Mouse (Mus musculus) spleen, embryonic (tissue): ENCODE measurements at regions not wholly inside any gene's neighbourhood (a gene's known extent, or its start where the extent isn't known, plus 50 kb on each side); places are given as distances from the start of the nearest gene placed in this dataset.

Experiments used
- CTCF ChIA-PET: fragments of 350-600 bp; sonication (Branson Sonifier 250); formaldehyde crosslinking; loops from one replicate; lab custom pipeline; 2022; lab: Charles Lee

- CTCF ChIA-PET = no interaction called here
Observed at GRCm38 (mm10) chr3:56793054-56793453, 508.7 kb downstream of the Tm4sf1 start.

- CTCF ChIA-PET = no interaction called here
Observed at GRCm38 (mm10) chr3:56789155-56789554, 512.6 kb downstream of the Tm4sf1 start.

- CTCF ChIA-PET = no interaction called here
Observed at GRCm38 (mm10) chr3:56773920-56774319, 527.9 kb downstream of the Tm4sf1 start.

DNA sequence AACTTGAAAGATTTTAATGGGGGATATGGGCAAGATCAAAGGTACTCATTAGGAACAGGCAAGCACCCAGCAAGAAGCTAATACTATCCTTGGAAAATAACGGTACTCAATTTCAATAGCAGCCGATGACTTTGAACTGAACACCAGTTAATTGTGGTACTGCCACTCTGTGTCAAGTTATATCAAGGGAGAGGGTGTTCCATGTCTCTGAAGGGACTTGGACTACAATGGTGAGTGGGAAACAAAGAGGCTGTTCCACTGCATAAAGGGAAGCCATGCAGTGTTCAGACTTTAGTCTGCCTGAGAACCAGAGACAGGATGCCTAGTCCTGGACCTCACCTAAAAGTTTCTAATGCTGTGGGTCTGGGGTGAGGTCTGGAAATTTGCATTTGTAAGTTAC is 531.6 kb downstream of the Tm4sf1 start:
- CTCF ChIA-PET = no interaction called here

- CTCF ChIA-PET = no interaction called here
Observed at GRCm38 (mm10) chr3:56767133-56767532, 534.7 kb downstream of the Tm4sf1 start.

DNA sequence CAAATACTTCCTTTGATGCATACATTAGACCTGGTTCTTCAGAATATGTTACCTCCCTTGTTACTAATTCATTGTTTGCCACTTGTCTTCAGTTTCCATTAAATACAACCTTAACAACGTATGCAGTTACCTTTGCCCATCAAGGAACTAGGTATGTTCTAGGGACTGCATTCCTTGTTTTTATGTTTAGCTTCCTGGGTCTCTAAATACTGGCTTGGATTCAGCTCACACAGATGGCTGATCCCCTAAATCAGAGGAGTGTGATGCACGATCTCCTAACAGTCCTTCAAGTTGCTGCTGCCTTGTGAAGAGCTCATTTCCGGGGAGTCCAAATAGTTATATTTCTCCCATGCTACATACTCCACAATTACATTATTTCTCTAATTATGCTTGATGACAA is 537.5 kb downstream of the Tm4sf1 start:
- CTCF ChIA-PET = no interaction called here

GRCm38 (mm10) chr3:56763896-56764295 is 537.9 kb downstream of the Tm4sf1 start:
- CTCF ChIA-PET = no interaction called here

- CTCF ChIA-PET = no interaction called here
Observed at GRCm38 (mm10) chr3:56753654-56754053, 548.1 kb downstream of the Tm4sf1 start.

- CTCF ChIA-PET = no interaction called here
Observed at GRCm38 (mm10) chr3:56751926-56752325, 549.9 kb downstream of the Tm4sf1 start.

GRCm38 (mm10) chr3:56740902-56741301 is 557.4 kb upstream of the Nbea start:
- CTCF ChIA-PET = no interaction called here

- CTCF ChIA-PET = no interaction called here
Observed at GRCm38 (mm10) chr3:56739451-56739850, 556.0 kb upstream of the Nbea start.

DNA sequence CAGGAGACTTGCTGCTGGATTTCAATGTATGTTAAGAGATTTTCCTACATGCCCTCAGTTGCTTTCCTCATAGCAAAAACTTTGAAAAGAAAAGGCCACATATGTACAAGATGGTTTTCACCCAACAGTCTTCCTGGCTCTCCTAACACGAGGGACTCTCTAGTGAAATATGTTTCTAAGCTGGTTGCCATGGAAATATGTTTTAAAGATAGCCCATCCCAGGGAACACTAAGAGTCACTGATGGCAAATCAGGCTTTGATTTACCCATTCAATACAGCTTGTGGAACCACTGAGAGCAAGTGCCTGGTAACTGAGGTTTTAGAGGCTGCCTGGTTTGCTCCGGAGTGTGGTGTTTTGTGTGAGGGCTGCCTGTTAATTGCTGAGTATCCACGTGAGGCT is 547.3 kb upstream of the Nbea start:
- CTCF ChIA-PET = no interaction called here

GRCm38 (mm10) chr3:56724991-56725390 is 541.5 kb upstream of the Nbea start:
- CTCF ChIA-PET = no interaction called here

DNA sequence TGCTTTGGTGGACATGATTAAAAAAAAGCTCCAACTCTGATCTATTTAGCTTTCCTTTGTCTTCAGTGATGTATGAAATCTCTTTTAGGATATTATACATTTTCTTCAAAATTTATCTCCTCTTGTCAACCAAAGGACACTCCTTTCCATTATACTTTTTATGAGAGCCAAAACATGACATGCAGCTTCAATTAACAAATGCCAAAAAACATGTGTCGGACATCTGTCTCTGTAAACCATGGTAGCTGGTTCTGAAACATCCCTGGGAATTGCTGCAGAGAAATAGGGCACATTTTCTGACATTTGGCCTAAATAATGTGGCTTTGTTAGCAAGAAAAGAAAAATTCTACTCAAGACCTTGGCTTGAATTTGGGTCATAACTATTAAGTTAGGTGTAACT is 524.8 kb upstream of the Nbea start:
- CTCF ChIA-PET = no interaction called here

- CTCF ChIA-PET = no interaction called here
Observed at GRCm38 (mm10) chr3:56707312-56707711, 523.8 kb upstream of the Nbea start.

- CTCF ChIA-PET = no interaction called here
Observed at GRCm38 (mm10) chr3:56706038-56706437, 522.5 kb upstream of the Nbea start.

- CTCF ChIA-PET = no interaction called here
Observed at GRCm38 (mm10) chr3:56698941-56699340, 515.4 kb upstream of the Nbea start.

DNA sequence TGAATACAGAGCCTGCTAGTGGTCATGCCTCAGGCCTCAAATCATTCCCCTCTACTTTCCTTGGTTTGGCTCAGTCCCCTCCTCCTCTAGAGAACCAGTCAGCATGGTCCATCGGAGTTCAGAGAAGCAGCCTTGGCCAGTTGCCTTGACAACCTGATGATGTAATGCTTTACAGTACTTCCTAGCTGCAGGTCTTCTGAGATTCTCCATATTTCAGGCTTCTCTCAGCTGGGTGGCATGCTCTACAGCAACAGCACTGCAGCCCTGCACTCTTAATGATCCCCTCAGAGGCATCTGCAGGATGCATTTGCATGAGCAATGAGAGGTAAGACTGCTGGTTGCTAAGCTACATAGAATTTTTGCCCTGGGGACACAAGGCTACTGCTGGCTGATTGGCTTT is 514.7 kb upstream of the Nbea start:
- CTCF ChIA-PET = no interaction called here

DNA sequence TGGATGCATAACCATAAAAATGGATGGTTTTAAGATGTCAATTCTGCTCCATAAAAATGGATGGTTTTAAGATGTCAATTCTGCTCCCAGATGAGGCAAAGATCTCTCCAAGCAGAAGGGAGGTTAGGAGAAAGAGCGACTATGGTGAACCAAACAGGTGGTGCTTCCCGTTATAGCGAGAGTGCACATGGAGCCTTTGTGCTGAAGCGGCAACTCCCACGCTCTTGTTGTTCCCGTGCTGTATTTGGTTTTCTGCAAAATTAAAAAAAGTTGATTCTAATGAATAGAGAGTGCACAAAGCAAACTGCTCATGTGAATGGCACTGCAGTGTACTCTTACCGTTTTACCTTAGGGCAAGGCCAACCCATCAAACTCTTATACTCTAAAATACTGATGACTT is 497.5 kb upstream of the Nbea start:
- CTCF ChIA-PET = no interaction called here

DNA sequence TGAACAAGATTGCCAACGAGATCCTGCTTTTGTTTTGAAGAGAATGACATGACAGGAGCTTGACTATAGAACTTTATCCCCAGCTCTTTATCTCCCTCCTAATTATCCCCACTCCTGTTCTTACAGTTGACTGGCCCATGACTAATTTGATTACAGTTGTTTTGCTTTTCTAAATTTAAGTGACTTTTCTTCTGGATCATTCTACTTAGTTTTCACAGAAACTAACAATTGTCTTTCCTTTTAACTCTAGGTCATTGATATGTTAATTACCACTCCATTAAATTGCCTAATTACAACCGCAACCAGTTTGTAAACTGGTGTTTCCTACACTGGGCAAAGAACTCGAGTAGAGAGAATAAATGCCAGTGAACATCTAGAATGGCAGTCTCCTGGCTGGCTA is 485.3 kb upstream of the Nbea start:
- CTCF ChIA-PET = no interaction called here

- CTCF ChIA-PET = no interaction called here
Observed at GRCm38 (mm10) chr3:56660594-56660993, 477.1 kb upstream of the Nbea start.

- CTCF ChIA-PET = no interaction called here
Observed at GRCm38 (mm10) chr3:56647313-56647712, 463.8 kb upstream of the Nbea start.
